Mouse (Mus musculus): ENCODE results near the gene Laptm5. TPM values are rescaled to one million over a fixed set of nuclear protein-coding genes. Genes with fewer than 3 reads are reported as not detected.

Laptm5 gene
- polyA plus RNA-seq, 1 experiment, result 79.0 TPM

DNA sequence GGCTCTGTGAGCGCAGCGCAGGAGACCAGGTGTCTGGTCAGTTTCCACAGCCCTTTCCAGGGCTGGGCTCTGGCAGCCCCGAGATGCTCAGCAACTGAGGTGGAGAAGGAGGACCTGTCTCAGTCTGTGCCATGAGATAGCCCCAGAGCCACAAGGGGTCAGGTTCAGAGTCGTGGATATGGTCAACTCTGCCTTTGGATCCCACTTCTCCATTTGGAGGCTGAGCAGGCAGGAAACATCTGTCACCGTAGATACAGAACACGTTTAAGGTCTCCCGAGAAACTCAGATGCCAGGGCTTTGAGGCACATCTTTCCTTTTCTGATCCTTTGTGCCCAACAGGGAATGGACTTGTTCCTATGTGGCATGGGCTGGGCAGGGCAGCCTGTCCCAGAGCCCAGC lies 31.9 kb downstream of the Laptm5 start:
- 74% methylated on average over 7 of the region's 7 CpGs for WGBS
- Histone ChIP-seq H3K27me3 (ENCODE audit: control insufficient read depth, insufficient read depth, low read length) (no peaks in the 10 kb centered on the region), H3K4me1 (ENCODE audit: control insufficient read depth, insufficient read depth, insufficient read length, low read length) (no peaks in the 10 kb centered on the region), H3K27ac (ENCODE audit: insufficient read depth, low read depth, low read length) (no peak overlapping the region), H3K4me3 (ENCODE audit: low read depth, low read length) (no peak overlapping the region), H3K36me3 (ENCODE audit: control insufficient read depth, insufficient read depth, low read length) (no peaks in the 10 kb centered on the region)
- TF ChIP-seq POLR2A (IDR thresholded peaks at IDR 0.05; ENCODE audit: low read depth, low read length) (no peak), CTCF (IDR thresholded peaks at IDR 0.05; ENCODE audit: extremely low read depth, insufficient read length, insufficient replicate concordance, low read depth, low read length) (no peak)

DNA sequence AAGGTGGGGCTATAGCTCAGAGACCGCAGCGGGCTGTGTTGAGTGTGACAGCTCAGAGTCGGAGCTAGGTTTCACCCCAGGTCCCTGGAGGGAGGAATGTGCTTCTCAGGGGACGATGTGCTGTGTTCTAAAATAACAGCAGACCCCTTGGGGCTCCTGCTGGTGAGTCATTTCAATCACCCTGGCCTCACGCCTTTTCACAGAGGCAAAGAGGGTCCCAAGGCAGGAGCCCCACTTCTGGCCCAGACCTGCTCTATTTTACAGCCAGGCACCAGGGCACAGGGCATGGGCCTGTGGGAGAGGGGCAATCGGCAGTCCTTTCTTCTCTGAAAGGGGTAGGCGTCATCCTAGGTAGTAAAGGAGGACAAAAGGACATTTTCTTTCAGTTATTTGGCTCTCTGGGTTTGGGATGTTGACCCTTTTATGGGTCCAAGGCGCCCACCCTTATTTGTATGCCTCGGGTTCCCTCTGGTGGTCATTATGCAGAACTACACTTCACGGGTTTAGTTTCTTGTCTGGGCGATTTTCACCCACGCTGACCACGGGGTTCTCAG lies 34.2 kb downstream of the Laptm5 start:
- Histone ChIP-seq H3K4me1 (ENCODE audit: control insufficient read depth, insufficient read depth, insufficient read length, low read length) (no peaks in the 10 kb centered on the region), H3K27ac (ENCODE audit: insufficient read depth, low read depth, low read length) (no peak overlapping the region), H3K27me3 (ENCODE audit: control insufficient read depth, insufficient read depth, low read length) (no peaks in the 10 kb centered on the region), H3K4me3 (ENCODE audit: low read depth, low read length) (no peak overlapping the region), H3K36me3 (ENCODE audit: control insufficient read depth, insufficient read depth, low read length) (no peaks in the 10 kb centered on the region)
- 19% methylated on average over 13 of the region's 13 CpGs for WGBS
- no peak for TF ChIP-seq POLR2A (IDR thresholded peaks at IDR 0.05; ENCODE audit: low read depth, low read length)
- peak; percentile 49; the same call in 1 of the 2 replicates for TF ChIP-seq CTCF (IDR thresholded peaks at IDR 0.05; ENCODE audit: extremely low read depth, insufficient read length, insufficient replicate concordance, low read depth, low read length)

DNA sequence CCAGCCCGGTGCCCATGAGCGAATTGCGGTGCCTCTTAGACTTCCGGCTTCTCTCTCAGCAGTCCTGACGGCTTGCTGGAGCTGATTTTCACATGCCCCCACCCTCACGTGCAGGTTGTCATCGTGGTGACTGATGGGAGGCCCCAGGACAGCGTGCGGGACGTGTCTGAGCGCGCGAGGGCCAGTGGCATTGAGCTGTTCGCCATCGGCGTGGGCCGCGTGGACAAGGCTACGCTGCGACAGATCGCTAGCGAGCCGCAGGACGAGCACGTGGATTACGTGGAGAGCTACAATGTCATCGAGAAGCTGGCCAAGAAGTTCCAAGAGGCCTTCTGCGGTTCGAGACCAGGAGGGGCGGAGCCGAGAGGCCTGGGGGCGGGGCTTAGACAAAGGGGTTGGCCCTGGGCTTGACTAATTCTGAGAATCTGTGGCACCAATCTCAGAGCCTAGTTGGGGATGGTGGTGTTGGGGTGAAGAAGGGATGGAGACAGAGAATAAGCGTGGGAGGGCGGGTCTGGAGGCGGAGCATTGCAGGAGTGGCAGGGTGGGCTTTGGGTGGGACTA lies 37.0 kb downstream of the Laptm5 start:
- Histone ChIP-seq H3K36me3 (ENCODE audit: control insufficient read depth, insufficient read depth, low read length) (no peaks in the 10 kb centered on the region), H3K4me1 (ENCODE audit: control insufficient read depth, insufficient read depth, insufficient read length, low read length) (no peaks in the 10 kb centered on the region), H3K27ac (ENCODE audit: insufficient read depth, low read depth, low read length) (no peak overlapping the region), H3K27me3 (ENCODE audit: control insufficient read depth, insufficient read depth, low read length) (no peaks in the 10 kb centered on the region), H3K4me3 (ENCODE audit: low read depth, low read length) (no peak overlapping the region)
- WGBS, result 78% methylated on average over 35 of the region's 35 CpGs
- TF ChIP-seq CTCF (IDR thresholded peaks at IDR 0.05; ENCODE audit: extremely low read depth, insufficient read length, insufficient replicate concordance, low read depth, low read length) (no peak), POLR2A (IDR thresholded peaks at IDR 0.05; ENCODE audit: low read depth, low read length) (no peak)

DNA sequence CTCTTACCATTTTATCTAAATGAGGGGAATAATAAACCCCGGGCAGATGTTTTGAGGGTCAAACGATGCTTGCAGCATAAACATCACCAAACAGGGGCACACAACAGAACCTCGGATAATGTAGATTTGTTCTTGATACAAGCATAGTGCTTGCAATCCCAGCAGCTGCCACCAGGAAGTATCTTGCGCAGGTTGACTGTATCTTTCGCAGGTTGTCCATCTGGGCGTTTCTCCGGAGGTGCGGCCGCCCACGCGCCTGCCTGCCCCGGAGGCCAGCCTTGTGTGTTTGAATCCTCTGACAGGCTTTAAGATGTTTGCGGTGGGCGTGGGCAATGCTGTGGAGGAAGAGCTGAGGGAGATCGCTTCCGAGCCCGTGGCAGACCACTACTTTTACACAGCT lies 39.6 kb downstream of the Laptm5 start:
- no peak for TF ChIP-seq POLR2A (IDR thresholded peaks at IDR 0.05; ENCODE audit: low read depth, low read length)
- TF ChIP-seq CTCF (IDR thresholded peaks at IDR 0.05; ENCODE audit: extremely low read depth, insufficient read length, insufficient replicate concordance, low read depth, low read length), result peak; percentile 24; the same call in 1 of the 2 replicates
- WGBS, result 16% methylated on average over 17 of the region's 17 CpGs
- no peaks in the 10 kb centered on the region for H3K27me3 ChIP-seq (ENCODE audit: control insufficient read depth, insufficient read depth, low read length)
- no peak overlapping the region for H3K4me3 ChIP-seq (ENCODE audit: low read depth, low read length)
- H3K36me3 ChIP-seq (ENCODE audit: control insufficient read depth, insufficient read depth, low read length), result no peaks in the 10 kb centered on the region
- no peaks in the 10 kb centered on the region for H3K4me1 ChIP-seq (ENCODE audit: control insufficient read depth, insufficient read depth, insufficient read length, low read length)
- no peak overlapping the region for H3K27ac ChIP-seq (ENCODE audit: insufficient read depth, low read depth, low read length)

DNA sequence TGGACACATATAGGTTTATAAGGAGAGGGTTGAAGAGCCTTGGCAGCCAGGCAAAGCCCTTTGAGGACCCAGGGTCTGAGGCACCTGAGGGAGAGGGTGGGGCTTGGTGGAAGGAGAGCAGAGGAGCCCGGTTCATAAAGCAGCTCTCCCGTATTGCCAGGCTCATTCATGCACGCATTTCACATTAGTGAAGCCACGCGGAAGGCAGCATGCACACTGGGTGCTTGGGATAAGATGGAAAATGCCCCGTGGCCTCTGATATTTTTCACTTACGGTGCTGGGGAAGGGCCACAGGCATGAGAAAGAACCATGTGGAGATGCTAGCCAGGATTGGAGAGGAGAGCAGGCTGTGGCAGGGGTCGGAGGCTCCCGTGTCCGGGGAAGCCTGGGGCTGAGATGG lies 44.2 kb downstream of the Laptm5 start:
- H3K27ac ChIP-seq (ENCODE audit: insufficient read depth, low read depth, low read length), result no peak overlapping the region
- H3K36me3 ChIP-seq (ENCODE audit: control insufficient read depth, insufficient read depth, low read length), result no peaks in the 10 kb centered on the region
- TF ChIP-seq CTCF (IDR thresholded peaks at IDR 0.05; ENCODE audit: extremely low read depth, insufficient read length, insufficient replicate concordance, low read depth, low read length), result no peak
- TF ChIP-seq POLR2A (IDR thresholded peaks at IDR 0.05; ENCODE audit: low read depth, low read length), result no peak
- no peak overlapping the region for H3K4me3 ChIP-seq (ENCODE audit: low read depth, low read length)
- WGBS, result 75% methylated on average over 10 of the region's 10 CpGs
- H3K27me3 ChIP-seq (ENCODE audit: control insufficient read depth, insufficient read depth, low read length), result no peaks in the 10 kb centered on the region
- H3K4me1 ChIP-seq (ENCODE audit: control insufficient read depth, insufficient read depth, insufficient read length, low read length), result no peaks in the 10 kb centered on the region

DNA sequence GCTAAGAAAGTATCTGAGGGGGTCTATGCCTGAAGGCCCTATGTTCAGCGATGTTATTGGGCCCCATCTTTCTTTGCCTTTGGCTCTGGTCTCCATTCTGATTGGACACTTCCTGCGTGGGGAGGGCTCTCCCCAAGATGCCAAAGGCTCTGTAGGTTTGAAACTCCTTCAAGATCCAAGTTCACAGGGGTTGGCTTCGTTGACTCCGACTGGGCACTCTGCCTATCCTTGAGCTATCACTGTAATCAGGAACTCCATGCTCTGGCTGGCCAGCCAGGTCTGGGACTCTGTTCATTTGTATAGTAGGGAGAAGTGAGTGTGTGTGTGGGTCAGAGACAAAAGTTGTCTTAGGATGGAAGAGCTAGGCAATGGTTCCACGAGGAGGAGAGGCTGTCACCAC lies 45.9 kb downstream of the Laptm5 start:
- no peaks in the 10 kb centered on the region for H3K4me1 ChIP-seq (ENCODE audit: control insufficient read depth, insufficient read depth, insufficient read length, low read length)
- no peak for TF ChIP-seq POLR2A (IDR thresholded peaks at IDR 0.05; ENCODE audit: low read depth, low read length)
- TF ChIP-seq CTCF (IDR thresholded peaks at IDR 0.05; ENCODE audit: extremely low read depth, insufficient read length, insufficient replicate concordance, low read depth, low read length), result no peak
- 47% methylated on average over 5 of the region's 5 CpGs for WGBS
- H3K27ac ChIP-seq (ENCODE audit: insufficient read depth, low read depth, low read length), result no peak overlapping the region
- H3K36me3 ChIP-seq (ENCODE audit: control insufficient read depth, insufficient read depth, low read length), result no peaks in the 10 kb centered on the region
- H3K4me3 ChIP-seq (ENCODE audit: low read depth, low read length), result no peak overlapping the region
- H3K27me3 ChIP-seq (ENCODE audit: control insufficient read depth, insufficient read depth, low read length), result no peaks in the 10 kb centered on the region

DNA sequence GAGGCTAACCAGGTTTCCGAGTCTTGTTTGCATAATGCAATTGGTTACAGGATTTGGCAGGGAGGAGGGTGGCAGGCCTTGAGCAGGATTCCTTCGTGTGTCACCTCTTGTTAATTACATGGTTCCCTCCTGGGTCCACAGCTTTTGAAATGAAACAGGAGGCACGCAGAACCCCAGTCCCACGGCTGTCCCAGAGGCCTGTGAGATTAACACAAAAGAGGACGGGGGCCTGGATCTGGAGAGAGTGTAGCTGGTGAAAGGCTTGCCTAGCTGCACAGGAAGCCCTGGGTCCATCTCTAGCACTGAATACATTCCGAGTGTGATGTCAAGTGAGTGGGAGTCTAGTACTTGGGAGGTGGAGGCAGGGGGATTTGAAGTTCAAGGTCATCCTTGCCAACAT lies 46.8 kb downstream of the Laptm5 start:
- no peaks in the 10 kb centered on the region for H3K4me1 ChIP-seq (ENCODE audit: control insufficient read depth, insufficient read depth, insufficient read length, low read length)
- H3K27me3 ChIP-seq (ENCODE audit: control insufficient read depth, insufficient read depth, low read length), result no peaks in the 10 kb centered on the region
- no peak for TF ChIP-seq CTCF (IDR thresholded peaks at IDR 0.05; ENCODE audit: extremely low read depth, insufficient read length, insufficient replicate concordance, low read depth, low read length)
- TF ChIP-seq POLR2A (IDR thresholded peaks at IDR 0.05; ENCODE audit: low read depth, low read length), result no peak
- no peaks in the 10 kb centered on the region for H3K36me3 ChIP-seq (ENCODE audit: control insufficient read depth, insufficient read depth, low read length)
- H3K4me3 ChIP-seq (ENCODE audit: low read depth, low read length), result no peak overlapping the region
- WGBS, result 54% methylated on average over 6 of the region's 6 CpGs
- no peak overlapping the region for H3K27ac ChIP-seq (ENCODE audit: insufficient read depth, low read depth, low read length)

All from small intestine, adult 2 months (tissue).